8 mouse cellular contexts compared by ENCODE assay signal in genomic region chr8:114133510-114134362, GRCm38 (mm10). TPM values are rescaled to one million over a fixed set of nuclear protein-coding genes. Genes with fewer than 3 reads are reported as not detected.
DNase-seq lines count a peak whose midpoint lies in the region; ATAC-seq lines count a peak whose summit lies in the region.

Gene Nudt7, plus strand, starts transcription at chr8:114133557.

- ATAC-seq in forebrain, embryonic 11.5 days (replicated peaks; ENCODE audit: low FRiP score) = peak; percentile 96
- peak; percentile 94 for ATAC-seq in heart, embryonic 15.5 days (replicated peaks; ENCODE audit: insufficient number of reproducible peaks, insufficient read depth, low FRiP score, low read depth)
- ATAC-seq in liver, embryonic 12.5 days = peak; percentile 92
- peak; percentile 93 for ATAC-seq in stomach, embryonic 14.5 days (ENCODE audit: insufficient number of reproducible peaks, insufficient read depth, low FRiP score, low read depth)

- H3K9ac ChIP-seq in forebrain, embryonic 11.5 days (ENCODE audit: low read length) = peak within 1 kb of the TSS; percentile 67
- H3K9ac ChIP-seq in heart, embryonic 15.5 days = peak within 1 kb of the TSS; percentile 58
- H3K9ac ChIP-seq in liver, embryonic 12.5 days = peak within 1 kb of the TSS; percentile 79
- H3K9ac ChIP-seq in stomach, embryonic 14.5 days (replicated peaks; ENCODE audit: low read depth, low read length) = peak within 1 kb of the TSS; percentile 54

- no peaks in the 10 kb centered on the region for H3K27me3 ChIP-seq in forebrain, embryonic 11.5 days (ENCODE audit: control insufficient read depth, insufficient read depth, low read length)
- H3K27me3 ChIP-seq in heart, embryonic 15.5 days = no peaks in the 10 kb centered on the region
- H3K27me3 ChIP-seq in liver, embryonic 12.5 days (replicated peaks) = no peaks in the 10 kb centered on the region
- no peaks in the 10 kb centered on the region for H3K27me3 ChIP-seq in stomach, embryonic 14.5 days (ENCODE audit: control insufficient read depth, insufficient read depth, low read length)

- peak; percentile 59 to 66 for DNase-seq in CD8-positive naive resting alpha-beta T cell, adult 2 months (ENCODE audit: low read depth in 2 of 2, low spot score in 2 of 2)
- DNase-seq in c-Kit-positive CD71-positive TER-119-positive erythroid progenitor cells, embryonic 14.5 days (ENCODE audit: low spot score) = peak; percentile 95
- DNase-seq in forebrain, embryonic 11.5 days (ENCODE audit: low spot score) = peak; percentile 93
- peak; percentile 95 for DNase-seq in kidney, postnatal 14 days
- peak; percentile 78 to 85 for DNase-seq in natural killer cell, adult 2 months (ENCODE audit: low spot score in 2 of 2)

- H3K4me2 ChIP-seq in forebrain, embryonic 11.5 days (ENCODE audit: low read depth, low read length, severe bottlenecking) = peak within 1 kb of the TSS; percentile 71
- H3K4me2 ChIP-seq in heart, embryonic 15.5 days = peak within 1 kb of the TSS; percentile 68
- peak within 1 kb of the TSS; percentile 86 for H3K4me2 ChIP-seq in liver, embryonic 12.5 days
- H3K4me2 ChIP-seq in stomach, embryonic 14.5 days (replicated peaks; ENCODE audit: low read depth, low read length) = peak within 1 kb of the TSS; percentile 71

- H3K36me3 ChIP-seq in forebrain, embryonic 11.5 days (ENCODE audit: control insufficient read depth, insufficient read depth, low read length) = no peaks in the 10 kb centered on the region
- H3K36me3 ChIP-seq in heart, embryonic 15.5 days = no peaks in the 10 kb centered on the region
- 0 out of 2 replicates have a peak, but pooled peaks cover 4% of the 10 kb centered on the region for H3K36me3 ChIP-seq in liver, embryonic 12.5 days
- no peaks in the 10 kb centered on the region for H3K36me3 ChIP-seq in stomach, embryonic 14.5 days (ENCODE audit: control insufficient read depth, insufficient read depth, low read length)

- peak within 1 kb of the TSS; percentile 45 for H3K4me3 ChIP-seq in forebrain, embryonic 11.5 days (ENCODE audit: low read depth, low read length)
- H3K4me3 ChIP-seq in heart, embryonic 15.5 days = peak within 1 kb of the TSS; percentile 58
- peak within 1 kb of the TSS; percentile 70 for H3K4me3 ChIP-seq in liver, embryonic 12.5 days
- peak within 1 kb of the TSS; percentile 55 for H3K4me3 ChIP-seq in stomach, embryonic 14.5 days (ENCODE audit: low read depth, low read length)

- H3K9me3 ChIP-seq in forebrain, embryonic 11.5 days (ENCODE audit: control insufficient read depth, low read length) = no peaks in the 10 kb centered on the region
- no peaks in the 10 kb centered on the region for H3K9me3 ChIP-seq in heart, embryonic 15.5 days (replicated peaks)
- no peaks in the 10 kb centered on the region for H3K9me3 ChIP-seq in liver, embryonic 12.5 days (replicated peaks)
- no peaks in the 10 kb centered on the region for H3K9me3 ChIP-seq in stomach, embryonic 14.5 days (ENCODE audit: control insufficient read depth, low read depth, low read length)

- 3% methylated on average over 23 of the region's 23 CpGs for WGBS in forebrain, embryonic 11.5 days
- WGBS in heart, embryonic 15.5 days = under 1% methylated on average over 23 of the region's 23 CpGs
- WGBS in liver, embryonic 12.5 days (ENCODE audit: insufficient replicate concordance) = under 1% methylated on average over 23 of the region's 23 CpGs
- WGBS in stomach, embryonic 14.5 days = 2% methylated on average over 23 of the region's 23 CpGs

- peaks cover 4% of the 10 kb centered on the region; the same call in 1 of the 2 replicates for H3K4me1 ChIP-seq in forebrain, embryonic 11.5 days (replicated peaks; ENCODE audit: control insufficient read depth, insufficient read depth, low read length)
- peaks cover 16% of the 10 kb centered on the region for H3K4me1 ChIP-seq in heart, embryonic 15.5 days (replicated peaks)
- peaks cover 49% of the 10 kb centered on the region for H3K4me1 ChIP-seq in liver, embryonic 12.5 days
- peaks cover 7% of the 10 kb centered on the region; the same call in 1 of the 2 replicates for H3K4me1 ChIP-seq in stomach, embryonic 14.5 days (ENCODE audit: control insufficient read depth, insufficient read depth, low read length)

- no peak within 1 kb of the TSS for H3K27ac ChIP-seq in forebrain, embryonic 11.5 days (ENCODE audit: low read depth, low read length)
- peak within 1 kb of the TSS; percentile 78 for H3K27ac ChIP-seq in heart, embryonic 15.5 days
- peak within 1 kb of the TSS; percentile 80 for H3K27ac ChIP-seq in liver, embryonic 12.5 days
- H3K27ac ChIP-seq in stomach, embryonic 14.5 days (ENCODE audit: low read length) = peak within 1 kb of the TSS; percentile 49; the same call in 1 of the 2 replicates

RNA-seq across cellular contexts. Expression of gene Nudt7, which starts in this region (rescaled TPM):
- polyA plus RNA-seq in forebrain, embryonic 11.5 days (2014; fragmentation: Nextera tagmentation; extraction: Ambion mirVana) = 9.5 and 10.6 TPM in 2 replicates
- 25.5 and 28.1 TPM in 2 replicates for polyA plus RNA-seq in heart, embryonic 15.5 days (2015; fragmentation: Nextera tagmentation; extraction: Ambion mirVana)
- polyA plus RNA-seq in liver, embryonic 12.5 days (2016; fragmentation: Nextera tagmentation; extraction: Ambion mirVana) = 12.3 and 14.6 TPM in 2 replicates
- 13.7 and 15.8 TPM in 2 replicates for polyA plus RNA-seq in stomach, embryonic 14.5 days (2014; fragmentation: Nextera tagmentation; extraction: Ambion mirVana)
